Mouse (Mus musculus): ENCODE results near the gene Pbdc1. TPM values are rescaled to one million over a fixed set of nuclear protein-coding genes. Genes with fewer than 3 reads are reported as not detected.
"Not testable (repeated sequence)": the region's sequence is repeated elsewhere in the genome, so short reads cannot be mapped to it uniquely, and the experiment has no call there.

Pbdc1 gene
- not detected in 2 replicates for polyA plus RNA-seq (2012; ENCODE audit: insufficient read depth, insufficient read length, low replicate concordance, missing spikeins)

DNA sequence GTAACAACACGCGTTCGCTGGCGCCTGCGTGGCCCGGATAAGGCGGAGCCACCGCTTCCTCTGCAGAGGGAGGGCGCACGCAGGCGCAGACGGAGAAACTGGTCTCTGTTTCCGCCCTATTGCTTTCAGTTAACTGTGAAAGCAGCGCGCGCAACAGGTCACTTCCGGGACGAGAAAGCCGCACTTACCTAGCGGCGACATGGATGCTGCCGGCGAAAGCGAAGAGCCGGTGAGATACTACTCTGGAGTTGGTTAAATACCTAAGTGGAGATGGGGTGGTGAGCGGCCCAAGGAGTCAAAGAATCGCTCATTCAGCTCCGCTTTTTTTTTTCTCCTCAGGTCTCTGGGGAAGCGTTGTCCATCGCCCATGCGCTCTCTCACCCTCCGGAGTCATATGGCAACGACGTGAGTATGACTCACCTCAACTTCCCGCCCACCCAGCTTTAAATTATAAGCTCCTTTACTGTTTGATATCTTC is at the start of gene Pbdc1:
Gene Pbdc1, plus strand, starts transcription at position 142 of the 478 bp plus-strand sequence.
- Histone ChIP-seq H3K4me1 (ENCODE audit: control insufficient read depth, insufficient read depth, low read length) (no peaks in the 10 kb centered on the region), H3K27ac (ENCODE audit: insufficient read depth, low read depth, low read length) (no peak within 1 kb of the TSS)
- under 1% methylated on average over 35 of the region's 35 CpGs for WGBS

DNA sequence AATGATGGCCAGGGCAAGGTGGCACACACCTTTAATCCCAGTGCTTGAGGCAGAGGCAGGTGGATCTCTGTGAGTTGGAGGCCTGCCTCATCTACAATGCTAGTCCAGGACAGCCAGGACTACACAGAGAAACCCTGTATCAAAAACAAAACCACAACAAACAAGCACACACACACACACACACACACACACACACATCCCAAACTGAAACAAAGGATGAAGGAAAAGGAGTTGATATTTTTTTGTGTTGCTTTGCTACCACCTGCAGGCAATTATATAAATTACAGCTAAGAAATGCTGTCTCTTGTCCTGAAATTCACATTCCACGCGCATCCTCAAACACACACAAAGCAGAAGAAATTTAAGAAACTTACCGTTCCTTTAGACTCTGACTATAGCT is 41.9 kb upstream of the Pbdc1 start:
- TF ChIP-seq POLR2A (IDR thresholded peaks at IDR 0.05; ENCODE audit: insufficient read depth, low read depth, low read length) (no peak), CTCF (IDR thresholded peaks at IDR 0.05; ENCODE audit: insufficient read depth, low read depth, low read length) (no peak)
- Histone ChIP-seq H3K4me3 (ENCODE audit: insufficient read depth, low read depth, low read length) (no peak overlapping the region), H3K4me1 (ENCODE audit: control insufficient read depth, insufficient read depth, low read length) (no peaks in the 10 kb centered on the region), H3K27ac (ENCODE audit: insufficient read depth, low read depth, low read length) (no peak overlapping the region)
- WGBS, result 34% methylated on average over 3 of the region's 3 CpGs

More for the DNA sequence above, at the start of gene Pbdc1:
- TF ChIP-seq POLR2A (IDR thresholded peaks at IDR 0.05; ENCODE audit: insufficient read depth, low read depth, low read length) (peak; percentile 19; the same call in 1 of the 2 replicates), CTCF (IDR thresholded peaks at IDR 0.05; ENCODE audit: insufficient read depth, low read depth, low read length) (no peak)
- peak within 1 kb of the TSS; percentile 72 for H3K4me3 ChIP-seq (ENCODE audit: insufficient read depth, low read depth, low read length)

DNA sequence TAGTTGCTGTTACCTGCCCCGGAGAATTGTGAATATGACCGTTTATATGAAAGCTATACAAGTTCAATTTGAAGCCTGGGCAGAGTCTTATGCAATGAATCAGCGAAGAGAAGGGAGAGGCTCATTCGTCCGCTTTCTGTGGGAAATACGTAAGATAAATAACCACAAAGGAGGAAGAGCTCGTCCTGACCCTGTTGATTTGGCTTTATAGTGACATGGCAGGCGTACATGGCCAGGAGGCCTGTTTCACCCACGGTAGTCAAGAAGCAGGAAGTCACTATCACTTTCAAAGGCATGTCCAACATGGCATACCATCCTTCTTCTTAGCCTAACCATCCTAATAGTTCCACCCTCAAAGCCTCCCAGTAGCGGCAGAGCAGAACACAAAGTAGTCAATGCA is 15.3 kb upstream of the Pbdc1 start:
- 97% methylated on average over 10 of the region's 10 CpGs for WGBS
- no peak overlapping the region for H3K4me3 ChIP-seq (ENCODE audit: insufficient read depth, low read depth, low read length)

DNA sequence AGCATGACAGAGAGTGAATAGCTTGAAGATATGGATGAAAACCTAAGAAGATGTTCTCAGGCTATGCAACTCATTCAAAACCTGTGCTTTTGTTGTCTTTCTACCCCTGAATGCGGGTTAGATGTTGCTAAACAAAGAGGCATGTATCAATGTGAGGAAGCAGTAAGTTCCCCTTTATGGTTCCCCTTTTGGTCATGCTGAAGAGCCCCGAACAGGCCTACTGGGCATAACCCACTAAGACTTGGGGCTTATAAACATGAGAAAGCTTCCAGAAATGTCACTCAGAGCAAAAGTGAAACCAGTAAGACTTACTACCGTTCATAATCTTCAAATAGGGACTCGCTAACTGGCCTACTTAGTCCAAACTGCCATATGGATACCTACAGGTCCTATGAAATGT is 14.8 kb upstream of the Pbdc1 start:
- TF ChIP-seq POLR2A (IDR thresholded peaks at IDR 0.05; ENCODE audit: insufficient read depth, low read depth, low read length), result no peak
- no peak for TF ChIP-seq CTCF (IDR thresholded peaks at IDR 0.05; ENCODE audit: insufficient read depth, low read depth, low read length)

More for the DNA sequence above, 15.3 kb upstream of the Pbdc1 start:
- Histone ChIP-seq H3K4me1 (ENCODE audit: control insufficient read depth, insufficient read depth, low read length) (no peaks in the 10 kb centered on the region), H3K27ac (ENCODE audit: insufficient read depth, low read depth, low read length) (no peak overlapping the region)
- TF ChIP-seq CTCF (IDR thresholded peaks at IDR 0.05; ENCODE audit: insufficient read depth, low read depth, low read length) (no peak), POLR2A (IDR thresholded peaks at IDR 0.05; ENCODE audit: insufficient read depth, low read depth, low read length) (no peak)

DNA sequence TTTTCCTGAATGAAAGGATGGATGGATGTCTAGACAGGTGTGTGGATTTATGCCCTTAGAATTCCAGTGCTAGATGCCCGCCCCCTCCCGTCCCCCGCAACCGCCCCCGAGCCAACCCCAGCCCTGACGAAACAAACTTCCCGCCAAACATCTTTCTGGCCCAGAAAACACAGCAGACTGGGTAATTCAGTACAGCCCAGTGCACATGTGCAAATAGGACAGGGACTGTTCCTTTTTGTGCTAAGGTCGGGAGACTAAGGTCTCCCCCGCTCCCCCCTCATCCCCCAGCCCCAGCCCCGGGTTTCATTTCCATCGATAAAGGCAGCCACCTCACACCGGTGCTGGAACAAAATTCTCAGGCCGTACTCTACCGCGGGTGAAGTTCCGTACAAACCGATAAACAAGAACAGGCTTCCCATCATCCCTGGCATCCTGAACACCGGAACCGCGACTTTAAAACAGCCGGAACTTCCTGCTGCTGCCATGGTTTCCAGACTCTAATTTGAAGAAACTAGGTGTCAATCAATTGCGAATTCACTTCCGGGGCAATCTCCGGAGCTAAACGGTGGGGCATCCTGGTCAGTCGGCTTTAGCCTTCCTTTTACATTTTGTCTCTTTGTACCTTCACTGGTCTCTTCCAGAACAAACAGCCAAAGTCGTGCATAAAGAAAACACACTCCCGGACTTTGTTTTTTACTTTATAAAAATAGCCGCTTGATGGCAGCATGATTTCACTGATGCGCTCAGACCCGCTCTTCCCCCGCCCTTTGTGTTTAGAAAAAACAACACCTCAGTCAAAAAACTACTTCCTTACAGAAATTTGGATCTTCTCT is 9.7 kb upstream of the Pbdc1 start:
- Histone ChIP-seq H3K27ac (ENCODE audit: insufficient read depth, low read depth, low read length) (no peak overlapping the region), H3K4me1 (ENCODE audit: control insufficient read depth, insufficient read depth, low read length) (no peaks in the 10 kb centered on the region), H3K4me3 (ENCODE audit: insufficient read depth, low read depth, low read length) (peak overlapping the region; percentile 42)
- under 1% methylated on average over 32 of the region's 32 CpGs for WGBS
- no peak for TF ChIP-seq CTCF (IDR thresholded peaks at IDR 0.05; ENCODE audit: insufficient read depth, low read depth, low read length)
- TF ChIP-seq POLR2A (IDR thresholded peaks at IDR 0.05; ENCODE audit: insufficient read depth, low read depth, low read length), result no peak

More for the DNA sequence above, 14.8 kb upstream of the Pbdc1 start:
- H3K4me1 ChIP-seq (ENCODE audit: control insufficient read depth, insufficient read depth, low read length), result no peaks in the 10 kb centered on the region
- WGBS, result 91% methylated on average over 4 of the region's 4 CpGs
- no peak overlapping the region for H3K27ac ChIP-seq (ENCODE audit: insufficient read depth, low read depth, low read length)
- no peak overlapping the region for H3K4me3 ChIP-seq (ENCODE audit: insufficient read depth, low read depth, low read length)

DNA sequence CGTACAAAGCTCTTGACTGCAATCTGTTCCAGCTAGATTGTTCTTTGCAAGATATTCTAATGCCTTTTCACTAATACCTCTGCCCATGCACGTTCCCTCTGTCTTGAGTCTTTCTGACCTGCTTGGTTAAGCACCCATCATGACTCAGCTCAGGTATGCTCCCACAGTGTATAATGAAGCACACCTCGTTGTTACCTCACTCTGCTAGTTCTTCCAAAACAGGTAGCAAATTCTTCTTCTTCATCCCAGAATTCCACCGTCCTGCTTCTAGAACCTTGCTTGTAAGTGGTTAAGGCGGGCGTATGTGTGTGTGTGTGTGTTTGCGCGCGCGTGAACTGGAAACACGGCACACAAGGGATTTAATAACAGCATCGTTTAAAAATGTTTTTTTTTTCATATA is 405 bp upstream of the Pbdc1 start:
- Histone ChIP-seq H3K4me1 (ENCODE audit: control insufficient read depth, insufficient read depth, low read length) (no peaks in the 10 kb centered on the region), H3K4me3 (ENCODE audit: insufficient read depth, low read depth, low read length) (peak overlapping the region; percentile 72), H3K27ac (ENCODE audit: insufficient read depth, low read depth, low read length) (no peak overlapping the region)
- WGBS, result 4% methylated on average over 12 of the region's 12 CpGs
- no peak for TF ChIP-seq POLR2A (IDR thresholded peaks at IDR 0.05; ENCODE audit: insufficient read depth, low read depth, low read length)
- TF ChIP-seq CTCF (IDR thresholded peaks at IDR 0.05; ENCODE audit: insufficient read depth, low read depth, low read length), result no peak

DNA sequence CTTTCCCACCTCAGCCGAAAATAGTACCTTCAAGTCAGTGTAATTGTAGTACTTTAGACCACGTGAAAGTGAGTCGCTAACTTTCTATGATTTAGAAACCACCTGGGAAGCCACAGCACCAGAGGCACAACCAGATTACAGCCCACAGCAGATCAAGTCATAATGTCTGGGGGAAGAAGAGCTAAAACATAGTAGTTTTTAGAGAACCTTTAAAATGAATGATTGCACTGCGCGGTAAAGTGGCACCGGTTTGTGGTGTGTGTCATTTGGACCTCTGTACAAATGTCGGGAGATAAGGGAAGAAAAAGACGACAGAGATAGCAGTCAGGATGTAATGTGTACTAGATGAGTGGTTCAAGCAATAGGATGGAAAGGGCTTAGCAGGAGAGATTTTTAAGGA is 540 bp downstream of the Pbdc1 start:
- Histone ChIP-seq H3K27ac (ENCODE audit: insufficient read depth, low read depth, low read length) (no peak overlapping the region), H3K4me3 (ENCODE audit: insufficient read depth, low read depth, low read length) (peak overlapping the region; percentile 72), H3K4me1 (ENCODE audit: control insufficient read depth, insufficient read depth, low read length) (no peaks in the 10 kb centered on the region)
- TF ChIP-seq POLR2A (IDR thresholded peaks at IDR 0.05; ENCODE audit: insufficient read depth, low read depth, low read length) (no peak), CTCF (IDR thresholded peaks at IDR 0.05; ENCODE audit: insufficient read depth, low read depth, low read length) (no peak)
- 5% methylated on average over 8 of the region's 8 CpGs for WGBS

DNA sequence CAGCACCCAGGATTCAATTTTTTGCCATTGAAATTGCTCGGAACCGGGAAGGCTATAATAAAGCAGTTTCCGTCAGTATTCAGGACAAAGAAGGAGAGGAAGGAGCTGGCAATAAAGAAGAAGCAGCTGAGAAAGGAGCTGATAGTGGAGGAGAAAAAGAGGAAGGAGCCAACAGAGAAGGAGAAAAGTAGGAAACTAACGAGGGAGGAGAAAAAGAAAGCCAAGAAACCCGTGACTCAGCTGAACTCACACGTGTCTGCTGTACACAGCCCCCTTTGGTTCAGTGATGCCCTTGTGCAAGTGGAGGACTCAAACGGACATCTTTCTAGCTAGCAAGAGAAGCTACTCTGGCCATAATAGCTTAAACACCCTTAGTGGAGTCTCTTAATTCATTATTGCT is 3.5 kb downstream of the Pbdc1 start:
- H3K4me3 ChIP-seq (ENCODE audit: insufficient read depth, low read depth, low read length); H3K27ac ChIP-seq (ENCODE audit: insufficient read depth, low read depth, low read length); H3K4me1 ChIP-seq (ENCODE audit: control insufficient read depth, insufficient read depth, low read length): not testable (repeated sequence)
- WGBS, result 84% methylated on average over 7 of the region's 7 CpGs

DNA sequence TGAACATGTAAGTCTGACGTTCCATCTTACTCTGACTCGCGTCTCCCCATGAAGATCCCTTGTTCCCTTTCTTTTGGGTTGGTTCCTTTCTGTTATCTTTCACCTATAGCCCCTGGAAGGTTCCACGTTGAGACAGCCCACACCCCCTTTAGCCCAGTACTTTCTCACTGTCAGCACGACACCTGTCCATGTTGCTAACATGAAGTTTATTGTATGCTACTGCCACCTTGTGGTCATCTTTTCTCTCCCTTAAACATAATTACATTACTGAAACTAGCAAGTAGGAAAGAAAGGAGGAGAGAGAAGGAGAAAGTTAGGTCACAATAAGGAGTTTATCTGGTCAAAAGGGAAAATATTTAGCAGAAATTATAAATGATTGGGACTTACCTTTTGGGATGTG is 24.6 kb downstream of the Pbdc1 start:
- no peaks in the 10 kb centered on the region for H3K4me1 ChIP-seq (ENCODE audit: control insufficient read depth, insufficient read depth, low read length)
- TF ChIP-seq CTCF (IDR thresholded peaks at IDR 0.05; ENCODE audit: insufficient read depth, low read depth, low read length), result no peak
- no peak for TF ChIP-seq POLR2A (IDR thresholded peaks at IDR 0.05; ENCODE audit: insufficient read depth, low read depth, low read length)
- H3K27ac ChIP-seq (ENCODE audit: insufficient read depth, low read depth, low read length), result no peak overlapping the region
- no peak overlapping the region for H3K4me3 ChIP-seq (ENCODE audit: insufficient read depth, low read depth, low read length)
- WGBS, result 45% methylated on average over 5 of the region's 5 CpGs

All from olfactory bulb, adult 2 months (tissue).